Mouse (Mus musculus): ENCODE results near the gene Tsc2.
"Not testable (repeated sequence)": the region's sequence is repeated elsewhere in the genome, so short reads cannot be mapped to it uniquely, and the experiment has no call there.

The Tsc2 gene

GRCm38 (mm10) chr17:24632167-24632812 is at the start of gene Tsc2, which contains the start of gene Nthl1:
Gene Tsc2 (minus strand): TSS chr17:24632630.
Gene Nthl1 (plus strand): TSS chr17:24632680.
- DNase-seq (ENCODE audit: low spot score in 2 of 2), result peak; percentile 64 to 79

GRCm38 (mm10) chr17:24677500-24678080 is 45.2 kb upstream of the Tsc2 start:
- DNase-seq (ENCODE audit: low spot score in 2 of 2), result no peak

- no peak for DNase-seq (ENCODE audit: low spot score in 2 of 2)
Observed at GRCm38 (mm10) chr17:24676877-24677276, 44.4 kb upstream of the Tsc2 start.

GRCm38 (mm10) chr17:24676187-24676586 is 43.8 kb upstream of the Tsc2 start:
- peak; percentile 69 to 70 for DNase-seq (ENCODE audit: low spot score in 2 of 2)

GRCm38 (mm10) chr17:24674277-24674676 is 41.8 kb upstream of the Tsc2 start:
- DNase-seq (ENCODE audit: low spot score in 2 of 2), result no peak

GRCm38 (mm10) chr17:24672141-24672540 is 39.7 kb upstream of the Tsc2 start:
- DNase-seq (ENCODE audit: low spot score in 2 of 2), result no peak

GRCm38 (mm10) chr17:24671346-24671745 is 38.9 kb upstream of the Tsc2 start:
- DNase-seq (ENCODE audit: low spot score in 2 of 2), result no peak

- no peak for DNase-seq (ENCODE audit: low spot score in 2 of 2)
Observed at GRCm38 (mm10) chr17:24670246-24670844, 37.9 kb upstream of the Tsc2 start.

GRCm38 (mm10) chr17:24669545-24670245 is 37.3 kb upstream of the Tsc2 start, which contains the start of gene Zfp598:
Gene Zfp598 (plus strand): TSS chr17:24669687.
- peak; percentile 85 to 94 for DNase-seq (ENCODE audit: low spot score in 2 of 2)

- not testable (repeated sequence) for DNase-seq (ENCODE audit: low spot score in 2 of 2)
Observed at GRCm38 (mm10) chr17:24669214-24669544, 36.7 kb upstream of the Tsc2 start.

- peak in 1 of 2 experiments; percentile 39 for DNase-seq (ENCODE audit: low spot score in 2 of 2)
Observed at GRCm38 (mm10) chr17:24667416-24667815, 35.0 kb upstream of the Tsc2 start.

- DNase-seq (ENCODE audit: low spot score in 2 of 2), result not testable (repeated sequence)
Observed at GRCm38 (mm10) chr17:24667011-24667410, 34.6 kb upstream of the Tsc2 start.

- no peak for DNase-seq (ENCODE audit: low spot score in 2 of 2)
Observed at GRCm38 (mm10) chr17:24658017-24658758, 25.8 kb upstream of the Tsc2 start, which contains the start of gene Npw. Gene Npw (minus strand): TSS chr17:24658457.

GRCm38 (mm10) chr17:24654969-24655368 is 22.5 kb upstream of the Tsc2 start:
- no peak for DNase-seq (ENCODE audit: low spot score in 2 of 2)

- DNase-seq (ENCODE audit: low spot score in 2 of 2), result peak; percentile 59 to 76
Observed at GRCm38 (mm10) chr17:24653967-24654710, 21.7 kb upstream of the Tsc2 start.

- DNase-seq (ENCODE audit: low spot score in 2 of 2), result no peak
Observed at GRCm38 (mm10) chr17:24651835-24652234, 19.4 kb upstream of the Tsc2 start.

GRCm38 (mm10) chr17:24650766-24651165 is 18.3 kb upstream of the Tsc2 start:
- no peak for DNase-seq (ENCODE audit: low spot score in 2 of 2)

GRCm38 (mm10) chr17:24650070-24650616 is 17.7 kb upstream of the Tsc2 start, which contains the start of gene Slc9a3r2:
Gene Slc9a3r2 (minus strand): TSS chr17:24650327.
- DNase-seq (ENCODE audit: low spot score in 2 of 2), result peak in 1 of 2 experiments; percentile 52

GRCm38 (mm10) chr17:24649581-24650069 is 17.2 kb upstream of the Tsc2 start:
- peak in 1 of 2 experiments; percentile 29 for DNase-seq (ENCODE audit: low spot score in 2 of 2)

- no peak for DNase-seq (ENCODE audit: low spot score in 2 of 2)
Observed at GRCm38 (mm10) chr17:24648731-24649377, 16.4 kb upstream of the Tsc2 start.
